Mouse (Mus musculus): Measurements from ENCODE around the gene Pex14. TPM values are rescaled to one million over a fixed set of nuclear protein-coding genes. Genes with fewer than 3 reads are reported as not detected.

Gene Pex14
- polyA plus RNA-seq, 1 experiment: 71.5 TPM

- TF ChIP-seq POLR2AphosphoS2 (IDR thresholded peaks at IDR 0.05; ENCODE audit: insufficient read length, low read depth): no peak
- no peak for TF ChIP-seq MAX (IDR thresholded peaks at IDR 0.05; ENCODE audit: low read depth)
- TF ChIP-seq TCF3 (IDR thresholded peaks at IDR 0.05; ENCODE audit: insufficient read length, low read depth): no peak
- TF ChIP-seq SRF (IDR thresholded peaks at IDR 0.05; ENCODE audit: control insufficient read depth, insufficient read length, low read depth): no peak
- no peak for TF ChIP-seq E2F4 (IDR thresholded peaks at IDR 0.05; ENCODE audit: insufficient read depth)
- no peak for TF ChIP-seq MYOG (IDR thresholded peaks at IDR 0.05; ENCODE audit: control insufficient read depth in 1 of 3, insufficient read depth in 1 of 3, insufficient read length in 2 of 3, low read depth in 2 of 3)
- Histone ChIP-seq H3K4me2 (ENCODE audit: low read depth) (no peak overlapping the region), H3K36me3 (ENCODE audit: control insufficient read depth, insufficient read depth) (no peaks in the 10 kb centered on the region), H3K4me3 (no peak overlapping the region), H3K27me3 (ENCODE audit: control insufficient read depth, insufficient read depth, insufficient read length) (no peaks in the 10 kb centered on the region), H3ac (ENCODE audit: control insufficient read depth, insufficient read length) (no peak overlapping the region), H3K79me2 (ENCODE audit: control insufficient read depth, insufficient read depth) (no peaks in the 10 kb centered on the region)
Measured at GRCm38 (mm10) chr4:148918707-148919447, 180.8 kb downstream of the Pex14 start.

- Histone ChIP-seq H3K79me2 (ENCODE audit: control insufficient read depth, insufficient read depth) (no peaks in the 10 kb centered on the region), H3K36me3 (ENCODE audit: control insufficient read depth, insufficient read depth) (no peaks in the 10 kb centered on the region), H3K4me2 (ENCODE audit: low read depth) (no peak overlapping the region), H3ac (ENCODE audit: control insufficient read depth, insufficient read length) (no peak overlapping the region), H3K27me3 (ENCODE audit: control insufficient read depth, insufficient read depth, insufficient read length) (no peaks in the 10 kb centered on the region), H3K4me3 (no peak overlapping the region)
- TF ChIP-seq E2F4 (IDR thresholded peaks at IDR 0.05; ENCODE audit: insufficient read depth) (no peak), MYOG (IDR thresholded peaks at IDR 0.05; ENCODE audit: control insufficient read depth in 1 of 3, insufficient read depth in 1 of 3, insufficient read length in 2 of 3, low read depth in 2 of 3) (no peak), POLR2A (IDR thresholded peaks at IDR 0.05; ENCODE audit: insufficient read length, low read depth) (no peak), POLR2AphosphoS2 (IDR thresholded peaks at IDR 0.05; ENCODE audit: insufficient read length, low read depth) (no peak), MAX (IDR thresholded peaks at IDR 0.05; ENCODE audit: low read depth) (no peak), REST (IDR thresholded peaks at IDR 0.05; ENCODE audit: insufficient read depth, insufficient read length) (no peak), MYOD1 (IDR thresholded peaks at IDR 0.05; ENCODE audit: control insufficient read depth in 1 of 3, insufficient read length in 2 of 3, low read depth in 2 of 3) (no peak), USF1 (IDR thresholded peaks at IDR 0.05; ENCODE audit: low read depth) (no peak), CEBPB (IDR thresholded peaks at IDR 0.05; ENCODE audit: insufficient read depth, poor library complexity, severe bottlenecking) (no peak)
Measured at GRCm38 (mm10) chr4:148915849-148916248, 183.8 kb downstream of the Pex14 start.

- H3K36me3 ChIP-seq (ENCODE audit: control insufficient read depth, insufficient read depth): no peaks in the 10 kb centered on the region
- peak overlapping the region; percentile 1 for H3K4me3 ChIP-seq
- TF ChIP-seq SRF (IDR thresholded peaks at IDR 0.05; ENCODE audit: control insufficient read depth, insufficient read length, low read depth) (no peak), MYOG (IDR thresholded peaks at IDR 0.05; ENCODE audit: control insufficient read depth in 1 of 3, insufficient read depth in 1 of 3, insufficient read length in 2 of 3, low read depth in 2 of 3) (peak in 2 of 3 experiments; percentile 74 to 88), TCF3 (IDR thresholded peaks at IDR 0.05; ENCODE audit: insufficient read length, low read depth) (peak; percentile 12), MYOD1 (IDR thresholded peaks at IDR 0.05; ENCODE audit: control insufficient read depth in 1 of 3, insufficient read length in 2 of 3, low read depth in 2 of 3) (peak; percentile 16 to 89 (median 56)), TCF12 (IDR thresholded peaks at IDR 0.05; ENCODE audit: insufficient read depth, poor library complexity, severe bottlenecking) (peak; percentile 32)
- H3K27me3 ChIP-seq (ENCODE audit: control insufficient read depth, insufficient read depth, insufficient read length): no peaks in the 10 kb centered on the region
- H3K79me2 ChIP-seq (ENCODE audit: control insufficient read depth, insufficient read depth): no peaks in the 10 kb centered on the region
- no peak overlapping the region for H3ac ChIP-seq (ENCODE audit: control insufficient read depth, insufficient read length)
- H3K4me2 ChIP-seq (ENCODE audit: low read depth): peak overlapping the region; percentile 55
Measured at GRCm38 (mm10) chr4:148914863-148915622, 184.6 kb downstream of the Pex14 start.

GRCm38 (mm10) chr4:148912826-148913590 is 186.7 kb downstream of the Pex14 start:
- Histone ChIP-seq H3ac (ENCODE audit: control insufficient read depth, insufficient read length) (no peak overlapping the region), H3K27me3 (ENCODE audit: control insufficient read depth, insufficient read depth, insufficient read length) (no peaks in the 10 kb centered on the region), H3K4me2 (ENCODE audit: low read depth) (peak overlapping the region; percentile 55), H3K79me2 (ENCODE audit: control insufficient read depth, insufficient read depth) (no peaks in the 10 kb centered on the region), H3K36me3 (ENCODE audit: control insufficient read depth, insufficient read depth) (no peaks in the 10 kb centered on the region), H3K4me3 (no peak overlapping the region)
- peak; percentile 86 for TF ChIP-seq TCF3 (IDR thresholded peaks at IDR 0.05; ENCODE audit: insufficient read length, low read depth)
- peak; percentile 80 to 95 (median 83) for TF ChIP-seq MYOD1 (IDR thresholded peaks at IDR 0.05; ENCODE audit: control insufficient read depth in 1 of 3, insufficient read length in 2 of 3, low read depth in 2 of 3)
- TF ChIP-seq TCF12 (IDR thresholded peaks at IDR 0.05; ENCODE audit: insufficient read depth, poor library complexity, severe bottlenecking): peak; percentile 90
- TF ChIP-seq MYOG (IDR thresholded peaks at IDR 0.05; ENCODE audit: control insufficient read depth in 1 of 3, insufficient read depth in 1 of 3, insufficient read length in 2 of 3, low read depth in 2 of 3): peak; percentile 76 to 97 (median 95)
- TF ChIP-seq REST (IDR thresholded peaks at IDR 0.05; ENCODE audit: insufficient read depth, insufficient read length): no peak
- TF ChIP-seq MAX (IDR thresholded peaks at IDR 0.05; ENCODE audit: low read depth): no peak
- no peak for TF ChIP-seq CEBPB (IDR thresholded peaks at IDR 0.05; ENCODE audit: insufficient read depth, poor library complexity, severe bottlenecking)
- TF ChIP-seq POLR2AphosphoS2 (IDR thresholded peaks at IDR 0.05; ENCODE audit: insufficient read length, low read depth): no peak
